Mouse (Mus musculus) stomach, postnatal 0 days (tissue): ENCODE data around the gene Prkg1. TPM values are rescaled to one million over a fixed set of nuclear protein-coding genes. Genes with fewer than 3 reads are reported as not detected.
"Not testable (repeated sequence)": the region's sequence is repeated elsewhere in the genome, so short reads cannot be mapped to it uniquely, and the experiment has no call there.

Experiments used
- ATAC-seq: fragments of 200-750 bp; cut with Nextera tagmentation; 2 replicates; pipeline ENCODE4 v1.8.0; 2017; ENCODE audit not compliant: low FRiP score, low TSS enrichment
- DNase-seq: peaks from one replicate; pipeline ENCODE4 v3.0.0-alpha.2; 2016; ENCODE audit warnings: low spot score
- H3K27ac ChIP-seq: fragments of 300-500 bp; sonication (generic); replicated peaks from 2 replicates; pipeline ENCODE4 v1.5.1; 2014; ENCODE audit warnings: mild to moderate bottlenecking, control low read depth
- H3K27me3 ChIP-seq: fragments of 300-500 bp; sonication (generic); 2 replicates; pipeline ENCODE4 v1.6.1; 2014; ENCODE audit warnings: low read length; ENCODE audit not compliant: control insufficient read depth, insufficient read depth
- H3K36me3 ChIP-seq: fragments of 300-500 bp; sonication (generic); 2 replicates; pipeline ENCODE4 v1.6.1; 2014; ENCODE audit warnings: low read length, mixed read lengths; ENCODE audit not compliant: control insufficient read depth, insufficient read depth
- H3K4me1 ChIP-seq: fragments of 300-500 bp; sonication (generic); replicated peaks from 2 replicates; pipeline ENCODE4 v1.6.1; 2014; ENCODE audit warnings: antibody characterized with exemption; ENCODE audit not compliant: control insufficient read depth, insufficient read depth
- H3K4me2 ChIP-seq: fragments of 300-500 bp; sonication (generic); replicated peaks from 2 replicates; pipeline ENCODE4 v1.6.1; 2014; ENCODE audit warnings: low read depth, mild to moderate bottlenecking, control low read depth, moderate library complexity
- H3K4me3 ChIP-seq: fragments of 300-500 bp; sonication (generic); 2 replicates; pipeline ENCODE4 v1.5.1; 2014; ENCODE audit warnings: low read depth, low read length, control low read depth
- H3K9ac ChIP-seq: fragments of 300-500 bp; sonication (generic); 2 replicates; pipeline ENCODE4 v1.6.1; 2014; ENCODE audit warnings: mild to moderate bottlenecking, low read length, control low read depth, mixed read lengths
- H3K9me3 ChIP-seq: fragments of 300-500 bp; sonication (generic); 2 replicates; pipeline ENCODE4 v1.6.1; 2016; ENCODE audit warnings: low read length; ENCODE audit not compliant: control insufficient read depth
- CTCF ChIP-seq: IDR thresholded peaks from 2 replicates; pipeline ENCODE4 v1.5.1; 2016; ENCODE audit warnings: antibody characterized with exemption, low read depth, mild to moderate bottlenecking, moderate library complexity
- EP300 ChIP-seq: optimal IDR thresholded peaks from 2 replicates; pipeline ENCODE3; 2016; ENCODE audit warnings: antibody characterized with exemption
- WGBS: fragments of 180-500 bp; shearing (Covaris S2); extraction: QIAGEN DNeasy Blood & Tissue Kit; methylation state at CpG from one replicate; pipeline ENCODE4 v1.1.7; 2014; 5-methylcytosine and 5-hydroxymethylcytosine counted together
- polyA plus RNA-seq: library from polyadenylated mRNA; unstranded; fragments of >200 nt; fragmentation: Nextera tagmentation; extraction: Ambion mirVana; gene quantifications from 2 replicates; pipeline ENCODE4 v1.2.1, GENCODE M21; 2015

The Prkg1 gene
- polyA plus RNA-seq, 1 experiment from 2014 or later, result 6.4 TPM

DNA sequence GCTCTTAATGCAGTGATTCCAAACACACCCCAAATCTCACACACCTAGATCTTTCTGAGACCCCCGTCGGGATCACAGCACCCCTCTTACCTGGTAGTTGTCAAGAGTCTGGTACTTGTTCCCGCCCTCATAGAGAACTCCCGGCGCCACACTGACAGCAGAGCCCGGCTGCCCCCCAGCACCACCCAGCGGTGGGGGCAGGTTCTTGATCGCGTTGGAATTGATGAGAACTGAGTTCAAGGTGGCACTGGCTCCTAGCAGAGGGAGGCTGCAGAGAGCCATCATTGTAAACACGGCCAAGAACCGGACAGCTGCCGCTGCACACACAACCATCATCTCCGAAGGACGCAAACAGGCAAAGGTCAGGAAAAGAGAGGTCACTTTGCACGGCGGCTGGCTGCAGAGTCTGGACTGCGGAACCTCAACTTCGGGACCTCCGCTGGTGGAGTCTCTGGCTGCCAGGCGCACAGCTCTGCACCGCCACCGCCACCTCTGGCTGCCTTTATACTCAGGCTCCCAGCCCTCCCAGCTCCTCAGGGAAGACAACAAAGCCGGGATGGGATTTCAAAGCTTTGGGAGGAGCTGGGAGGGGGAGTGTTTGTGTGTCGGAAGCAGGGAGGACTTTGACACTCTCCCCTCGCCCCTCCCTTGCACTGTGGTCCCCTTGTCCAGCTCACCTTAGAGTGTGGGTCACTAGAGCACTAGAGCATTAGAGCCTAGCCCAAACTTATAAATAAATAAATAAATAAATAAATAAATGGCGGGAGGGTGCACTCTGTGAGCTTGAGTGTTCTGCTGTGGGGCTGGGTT lies 1215.6 kb downstream of the Prkg1 start, which contains the start of gene Dkk1:
Gene Dkk1, minus strand, starts transcription at position 622 of the 810 bp plus-strand sequence.
- TF ChIP-seq CTCF, result peak; percentile 27; the same call in 1 of the 2 replicates
- no peak for TF ChIP-seq EP300
- Histone ChIP-seq H3K4me1 (no peaks in the 10 kb centered on the region; the same call in 1 of the 2 replicates), H3K9me3 (no peaks in the 10 kb centered on the region), H3K4me3 (peak within 1 kb of the TSS; percentile 6), H3K4me2 (peak within 1 kb of the TSS; percentile 46), H3K27ac (no peak within 1 kb of the TSS), H3K36me3 (no peaks in the 10 kb centered on the region), H3K9ac (no peak within 1 kb of the TSS), H3K27me3 (peaks cover 2% of the 10 kb centered on the region; the same call in 1 of the 2 replicates)
- DNase-seq (peak; percentile 27), ATAC-seq (peak; percentile 38; the same call in 1 of the 2 replicates)
- 1% methylated on average over 26 of the region's 26 CpGs for WGBS

DNA sequence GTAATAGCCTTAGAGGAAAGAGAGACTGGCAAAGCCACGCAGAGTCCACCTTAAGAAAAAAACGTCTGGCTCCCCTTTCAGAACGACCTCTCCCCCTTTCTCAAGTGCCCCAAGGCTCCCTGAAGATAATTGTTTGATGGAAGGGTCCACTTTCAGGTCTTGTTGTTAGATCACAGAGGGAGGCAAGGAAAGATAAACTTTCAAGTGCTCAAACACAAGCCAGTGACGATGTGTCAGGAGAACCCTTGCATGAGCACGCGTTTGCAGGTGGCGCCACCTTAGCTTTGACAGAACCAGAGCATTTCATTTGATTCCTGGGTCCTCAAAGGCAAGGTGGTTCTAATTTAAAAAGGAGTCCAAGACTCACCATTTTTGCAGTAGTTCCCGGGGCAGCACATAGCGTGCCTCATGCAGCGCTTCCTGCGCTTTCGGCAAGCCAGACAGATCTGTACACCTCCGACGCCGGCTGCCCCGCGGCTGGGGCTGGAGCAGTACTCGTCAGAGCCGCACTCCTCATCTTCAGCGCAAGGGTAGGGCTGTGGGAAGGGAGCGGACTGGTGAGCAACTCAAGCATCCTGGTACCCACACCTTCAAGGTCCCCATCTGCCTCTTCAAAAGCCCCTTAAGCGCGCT lies 1216.3 kb downstream of the Prkg1 start:
- no peak for DNase-seq
- H3K9ac ChIP-seq, result no peak overlapping the region
- WGBS, result 4% methylated on average over 23 of the region's 23 CpGs
- no peaks in the 10 kb centered on the region; the same call in 1 of the 2 replicates for H3K4me1 ChIP-seq
- TF ChIP-seq CTCF (no peak), EP300 (no peak)
- peak overlapping the region; percentile 46; the same call in 1 of the 2 replicates for H3K4me2 ChIP-seq
- H3K27ac ChIP-seq, result no peak overlapping the region
- no peak for ATAC-seq
- H3K9me3 ChIP-seq, result no peaks in the 10 kb centered on the region
- no peaks in the 10 kb centered on the region for H3K36me3 ChIP-seq
- peaks cover 2% of the 10 kb centered on the region; the same call in 1 of the 2 replicates for H3K27me3 ChIP-seq
- H3K4me3 ChIP-seq, result peak overlapping the region; percentile 6

DNA sequence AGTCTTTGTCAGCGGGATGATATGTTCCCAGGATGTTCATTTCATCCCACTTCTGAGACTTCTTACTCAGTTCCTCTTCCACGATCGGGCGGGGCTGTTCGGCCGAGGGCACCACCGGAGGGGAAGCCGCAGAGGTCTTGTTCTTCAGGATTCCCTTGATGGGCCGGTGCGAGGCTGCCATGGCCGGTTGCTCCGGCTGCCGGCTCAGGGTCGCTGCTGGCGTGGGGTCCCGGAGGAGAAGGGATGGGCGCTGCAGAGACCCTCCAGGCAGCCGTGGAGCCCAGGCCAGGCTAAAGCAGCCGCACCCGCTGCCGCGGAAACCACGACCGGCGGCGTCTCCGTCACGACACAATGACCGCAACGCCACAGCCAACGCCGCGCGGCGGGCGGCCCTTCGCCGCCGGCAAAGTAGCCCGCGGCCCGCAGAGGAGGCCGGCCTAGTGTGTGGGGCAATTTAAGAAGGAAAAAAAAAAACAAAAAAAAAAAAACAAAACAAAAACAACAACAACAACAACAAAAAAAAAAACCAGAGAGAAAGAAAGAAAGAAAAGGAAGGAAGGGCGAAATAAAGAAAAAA lies 1225.4 kb downstream of the Prkg1 start:
- peak overlapping the region; percentile 40 for H3K4me3 ChIP-seq
- not testable (repeated sequence) for H3K27ac ChIP-seq, H3K9me3 ChIP-seq, H3K4me1 ChIP-seq, DNase-seq, H3K27me3 ChIP-seq, H3K36me3 ChIP-seq, ATAC-seq, H3K9ac ChIP-seq
- H3K4me2 ChIP-seq, result peak overlapping the region; percentile 58
- WGBS, result 3% methylated on average over 42 of the region's 44 CpGs

- 32% methylated on average over 6 of the region's 6 CpGs for WGBS
- Histone ChIP-seq H3K36me3 (no peaks in the 10 kb centered on the region), H3K27ac (no peak overlapping the region), H3K27me3 (no peaks in the 10 kb centered on the region), H3K9me3 (no peaks in the 10 kb centered on the region), H3K9ac (no peak overlapping the region), H3K4me3 (no peak overlapping the region), H3K4me2 (no peak overlapping the region), H3K4me1 (no peaks in the 10 kb centered on the region)
- ATAC-seq (no peak), DNase-seq (no peak)
- no peak for TF ChIP-seq EP300
- no peak for TF ChIP-seq CTCF
These were observed 1248.1 kb downstream of the Prkg1 start for GRCm38 (mm10) chr19:30516771-30517170.

Other genes starting within 250 kb of the Prkg1 start
- gene A1cf, start 103.7 kb upstream of the Prkg1 start, polyA plus RNA-seq, result 0.10 and 0.12 TPM in 2 replicates